Mouse (Mus musculus) thymus, postnatal 14 days (tissue): ENCODE data around the gene Parp1.

Source experiments
- DNase-seq: peaks from one replicate; pipeline ENCODE4 v3.0.0; 2021

Parp1 gene

DNA sequence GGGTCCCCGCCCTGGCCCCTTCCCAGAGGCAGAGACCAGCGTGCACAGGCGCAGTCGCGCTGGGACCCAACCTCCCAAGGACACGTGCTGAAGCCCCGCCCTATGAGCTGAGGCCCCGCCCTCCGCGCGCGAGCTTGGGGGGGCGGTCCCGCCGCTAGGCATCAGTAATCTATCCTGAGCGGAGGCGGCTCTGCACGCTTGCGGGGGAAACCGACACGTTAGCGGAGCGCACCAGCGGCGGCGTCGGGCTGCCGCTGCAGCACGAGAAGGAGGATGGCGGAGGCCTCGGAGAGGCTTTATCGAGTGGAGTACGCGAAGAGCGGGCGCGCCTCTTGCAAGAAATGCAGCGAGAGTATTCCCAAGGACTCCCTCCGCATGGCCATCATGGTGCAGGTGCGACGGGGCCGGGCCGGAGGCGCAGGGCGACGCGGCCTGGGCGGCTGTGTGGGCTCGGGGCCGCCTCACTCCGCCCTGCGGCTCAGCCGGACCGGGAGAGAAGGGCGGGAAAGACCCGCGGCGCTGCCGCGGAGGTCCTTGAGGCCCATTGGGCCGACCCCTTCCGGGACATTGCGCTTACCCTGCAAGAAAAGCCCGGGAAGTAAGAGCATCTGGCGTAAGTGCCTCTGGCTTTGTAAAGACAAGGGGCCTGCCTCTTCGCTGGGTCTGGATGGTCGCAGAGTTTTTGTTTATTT lies at the start of gene Parp1:
Gene Parp1 (plus strand): TSS at position 164 of the 692 bp plus-strand sequence.
- peak; percentile 99 for DNase-seq

GRCm38 (mm10) chr1:180519520-180519919 lies 49.2 kb upstream of the Parp1 start:
- DNase-seq: no peak

GRCm38 (mm10) chr1:180520190-180520589 lies 48.5 kb upstream of the Parp1 start:
- no peak for DNase-seq

- DNase-seq: no peak
These were observed 45.4 kb upstream of the Parp1 start for GRCm38 (mm10) chr1:180523320-180523719.

GRCm38 (mm10) chr1:180525301-180525700 lies 43.4 kb upstream of the Parp1 start:
- DNase-seq: no peak

DNA sequence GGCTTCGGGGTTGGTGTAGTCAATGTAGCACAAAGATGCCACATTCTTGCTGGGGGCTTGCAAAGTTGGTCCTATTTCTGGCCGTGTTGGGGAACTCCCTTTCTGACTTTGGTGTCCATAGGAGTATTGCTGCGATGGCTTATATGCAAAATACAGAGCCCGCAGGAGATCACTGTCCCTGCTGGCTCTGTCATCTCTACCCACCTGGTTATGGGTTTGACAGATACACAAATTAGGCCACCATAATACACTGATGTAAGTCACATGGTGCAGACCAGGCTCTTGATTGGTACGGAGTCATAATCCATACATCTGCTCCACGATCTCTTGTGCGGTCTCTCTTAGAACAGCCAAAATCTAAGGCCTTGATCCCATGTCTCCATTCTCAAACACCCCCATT lies 38.9 kb upstream of the Parp1 start:
- DNase-seq: no peak

- no peak for DNase-seq
These were observed 38.1 kb upstream of the Parp1 start for GRCm38 (mm10) chr1:180530457-180531263.

- DNase-seq: no peak
These were observed 36.1 kb upstream of the Parp1 start for GRCm38 (mm10) chr1:180532671-180533070.

- DNase-seq: no peak
These were observed 32.0 kb upstream of the Parp1 start for GRCm38 (mm10) chr1:180536719-180537118.

- DNase-seq: no peak
These were observed 27.5 kb upstream of the Parp1 start for GRCm38 (mm10) chr1:180541251-180541650.

DNA sequence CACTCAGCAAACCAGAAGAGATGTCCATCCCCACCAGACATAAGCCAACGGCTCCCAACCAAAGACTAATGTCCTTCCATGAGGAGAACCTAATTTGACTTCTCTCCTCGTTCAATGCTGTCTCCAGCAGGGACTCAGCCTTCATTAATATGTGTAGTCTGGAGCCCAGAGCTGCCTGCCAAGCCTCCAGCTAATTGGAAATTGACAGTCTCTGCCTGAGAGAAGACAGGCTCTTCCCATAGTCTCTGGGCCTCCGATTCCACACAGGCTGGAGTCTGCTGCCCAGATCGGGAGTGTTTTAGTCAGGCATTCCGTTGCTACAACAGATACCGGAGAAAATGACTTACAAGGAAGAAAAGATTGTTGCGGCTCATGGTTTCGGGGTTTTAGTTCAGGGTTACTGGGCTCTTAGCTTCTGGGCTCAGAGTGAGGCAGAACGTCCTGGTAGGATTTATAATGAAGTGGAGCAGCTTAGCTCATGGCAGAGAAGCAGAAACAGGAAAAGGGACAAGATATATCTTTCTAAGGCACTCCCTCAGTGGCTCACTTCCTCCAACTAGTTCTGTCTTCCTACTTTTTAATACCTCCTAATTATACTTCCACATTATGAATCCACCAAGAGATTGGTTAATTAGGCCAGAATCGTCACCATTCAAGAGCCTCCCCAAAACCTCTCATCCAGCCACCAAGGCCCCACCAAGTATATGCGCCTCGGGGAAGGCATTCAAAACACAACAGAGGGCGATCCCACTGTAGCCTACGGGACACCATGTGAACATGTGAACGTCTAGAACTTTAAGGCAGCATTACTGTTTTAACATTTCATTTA lies 26.6 kb upstream of the Parp1 start:
- DNase-seq: no peak

DNA sequence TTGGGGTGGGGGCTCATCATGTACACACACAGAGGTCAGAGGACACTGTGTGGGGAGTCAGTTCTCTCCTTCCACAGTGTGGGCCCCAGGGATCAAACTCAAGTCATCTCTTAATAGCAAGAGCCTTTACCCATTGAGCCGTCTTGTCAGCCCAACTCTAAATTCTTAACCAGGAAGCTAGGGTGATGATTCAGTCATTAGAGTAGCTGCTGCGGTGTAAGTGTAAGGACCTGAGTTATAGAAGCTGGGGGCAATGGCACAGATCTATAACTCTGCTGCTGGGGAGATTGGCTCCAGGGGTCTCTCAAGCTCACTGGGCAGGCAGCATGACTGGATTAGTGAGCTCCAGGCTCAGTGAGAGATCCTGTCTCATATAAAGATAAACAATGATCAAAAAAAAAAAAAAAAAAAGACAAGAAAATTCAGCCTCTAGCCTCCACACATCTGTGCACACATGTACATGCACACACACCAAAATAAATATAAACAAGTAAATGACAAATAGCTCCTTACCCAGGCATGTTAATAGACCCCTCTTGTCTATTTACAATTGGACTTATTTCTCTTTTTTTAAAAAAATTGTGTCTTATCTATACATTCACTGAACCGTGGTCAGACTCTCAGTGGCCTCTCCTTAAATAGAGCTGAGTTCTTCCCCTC lies 25.9 kb upstream of the Parp1 start:
- DNase-seq: no peak

GRCm38 (mm10) chr1:180545918-180546545 lies 22.7 kb upstream of the Parp1 start:
- DNase-seq: peak; percentile 30

DNA sequence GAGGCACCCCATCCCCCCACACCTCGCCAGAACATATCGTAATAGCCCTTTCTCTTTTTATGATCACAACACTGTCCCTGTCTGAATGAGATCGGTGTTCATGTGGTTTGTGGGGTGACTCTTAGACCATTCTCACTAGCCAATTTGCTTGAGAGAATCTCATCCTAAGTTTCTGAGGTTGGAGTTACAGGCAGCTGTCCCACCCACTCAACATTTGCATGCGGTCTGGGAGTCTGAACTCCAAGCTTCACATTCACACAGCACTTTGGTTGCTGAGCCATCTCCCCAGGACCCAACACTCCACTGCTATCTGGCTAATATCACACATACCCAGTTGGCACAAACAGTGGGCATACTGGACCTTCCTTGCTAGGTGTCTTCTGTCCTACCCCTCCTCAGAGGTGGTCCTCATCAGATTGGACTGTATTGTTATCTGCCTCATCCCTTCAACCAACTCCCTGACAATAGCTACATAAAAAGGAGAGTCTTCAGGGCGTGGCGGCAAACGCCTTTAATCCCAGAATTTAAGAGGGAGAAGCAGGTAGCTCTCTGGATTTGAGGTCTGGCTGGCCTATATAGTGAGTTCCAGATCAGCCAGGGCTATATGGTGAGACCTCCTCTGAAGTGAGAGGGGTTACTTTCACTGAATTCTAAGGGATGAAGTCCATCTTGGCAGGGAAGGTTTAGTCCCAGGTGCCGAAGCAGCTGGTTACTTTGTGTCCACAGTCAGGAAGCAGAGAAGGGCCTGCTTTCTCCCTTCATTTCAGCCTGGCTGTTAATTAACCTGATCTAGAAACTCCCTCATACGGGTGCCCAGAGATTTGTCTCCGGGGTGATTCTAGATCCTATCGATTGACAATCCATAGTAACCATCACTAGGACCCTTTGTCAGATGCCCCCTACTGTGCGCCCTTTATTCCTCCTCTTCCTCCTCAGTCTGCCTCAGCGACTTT lies 21.6 kb upstream of the Parp1 start:
- no peak for DNase-seq

GRCm38 (mm10) chr1:180547751-180548669 lies 20.7 kb upstream of the Parp1 start:
- DNase-seq: peak; percentile 66

GRCm38 (mm10) chr1:180549539-180550308 lies 19.0 kb upstream of the Parp1 start:
- no peak for DNase-seq

DNA sequence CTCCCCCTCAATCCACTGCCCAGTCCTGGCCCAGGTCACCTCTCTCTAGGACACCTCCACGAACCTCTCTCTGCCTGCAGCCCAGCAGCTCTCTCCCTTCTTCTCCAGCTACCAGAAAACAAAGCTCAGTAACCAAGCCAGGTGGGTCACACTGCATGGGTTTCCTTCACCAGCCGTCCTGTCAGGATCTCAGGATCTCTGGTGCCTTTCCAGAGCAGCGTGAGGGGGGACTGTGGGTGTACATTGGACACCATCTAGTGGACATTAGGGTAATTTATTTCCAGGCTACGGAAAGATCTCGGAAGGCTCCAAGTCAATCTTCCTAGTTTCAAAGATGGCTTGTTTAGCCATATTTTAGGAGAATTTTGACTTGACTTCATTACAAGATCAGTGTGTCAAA lies 18.0 kb upstream of the Parp1 start:
- no peak for DNase-seq

- no peak for DNase-seq
These were observed 11.8 kb upstream of the Parp1 start for GRCm38 (mm10) chr1:180556899-180557298.

DNA sequence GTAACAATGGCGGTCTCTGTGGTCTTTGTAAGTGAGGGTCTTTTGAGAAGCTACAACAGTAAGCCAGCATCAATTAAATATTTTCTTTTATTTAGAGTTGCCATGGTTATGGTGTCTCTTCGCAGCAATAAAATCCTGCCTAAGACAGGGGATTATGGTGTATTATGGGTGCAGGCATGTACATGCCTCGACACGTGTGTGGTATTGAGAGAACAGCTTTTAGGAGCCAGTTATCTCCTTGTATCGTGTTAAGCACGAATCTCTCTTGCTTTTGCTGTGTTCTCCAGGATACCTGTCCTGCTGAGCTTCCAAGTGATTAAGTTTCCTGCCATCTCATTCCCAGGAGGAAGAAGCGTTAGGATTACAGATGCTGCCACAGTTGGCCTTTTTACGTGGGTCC lies 9.3 kb upstream of the Parp1 start:
- DNase-seq: no peak
